Mouse (Mus musculus): ENCODE measurements around the gene Hyal5.
A peak's percentile ranks its signal among the peaks of the same experiment; 100 is the strongest.

Gene Hyal5

DNA sequence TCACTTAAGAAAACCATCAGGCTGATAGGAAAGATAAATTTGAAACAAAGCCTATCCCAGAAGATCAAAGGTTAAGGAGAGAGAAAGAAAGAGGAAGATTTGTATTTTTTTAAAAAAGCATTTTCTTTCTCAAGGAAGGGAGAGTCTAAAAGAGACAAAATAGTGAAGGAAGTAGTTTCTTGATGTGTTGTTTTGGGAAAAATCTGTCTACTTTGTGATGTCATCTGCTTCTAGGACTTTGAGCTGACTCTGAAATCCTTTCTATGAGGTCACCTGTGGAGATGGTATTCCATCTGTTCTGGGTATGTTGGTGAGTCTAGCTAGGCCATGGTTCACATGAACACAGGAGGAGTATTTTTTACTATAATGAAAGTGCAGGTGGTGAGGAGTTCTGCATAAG, at the start of gene Hyal5:
Gene Hyal5 (plus strand): TSS at position 301 of the 400 bp plus-strand sequence.
- DNase-seq (ENCODE audit: low spot score), result no peak

DNA sequence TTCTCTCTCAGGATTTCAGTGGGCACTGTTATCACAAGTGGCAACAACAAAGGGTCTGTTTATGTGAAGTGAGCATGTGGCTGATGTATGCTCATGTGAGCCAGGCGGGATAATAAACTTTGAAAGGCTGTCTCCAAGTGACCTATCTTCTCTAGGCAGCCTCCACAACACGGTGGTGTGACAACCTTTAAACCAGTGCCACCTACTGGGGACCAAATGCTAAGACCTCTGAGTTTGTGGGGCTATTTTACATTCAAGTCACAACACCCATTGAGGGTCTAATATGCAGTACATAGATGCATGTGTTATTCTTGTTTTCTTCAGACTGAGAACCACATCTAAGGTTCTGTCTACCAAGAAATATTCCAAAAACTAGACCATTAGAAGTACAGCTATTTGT, 35.7 kb upstream of the Hyal5 start:
- no peak for DNase-seq (ENCODE audit: low spot score)

DNA sequence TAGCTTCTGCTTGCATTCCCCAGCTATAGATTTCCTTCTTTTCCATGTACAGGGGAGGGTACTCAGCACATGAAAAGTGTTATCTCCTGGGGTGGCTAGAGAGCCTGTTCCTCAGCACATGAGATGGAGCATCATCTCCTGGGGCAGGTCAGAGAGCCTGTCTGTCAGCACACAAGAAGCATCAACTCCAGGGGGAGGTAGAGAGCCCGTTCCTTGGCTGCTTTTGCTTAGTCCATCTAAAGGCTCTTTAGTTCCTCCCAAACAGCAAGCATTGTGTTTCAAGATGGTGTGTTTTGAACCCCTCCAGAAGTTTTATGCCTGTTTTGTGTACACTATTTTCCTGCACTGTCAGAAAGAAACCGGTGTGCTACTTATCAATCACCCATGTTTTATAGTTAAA, 2.5 kb downstream of the Hyal5 start:
- DNase-seq (ENCODE audit: low spot score), result no peak

DNA sequence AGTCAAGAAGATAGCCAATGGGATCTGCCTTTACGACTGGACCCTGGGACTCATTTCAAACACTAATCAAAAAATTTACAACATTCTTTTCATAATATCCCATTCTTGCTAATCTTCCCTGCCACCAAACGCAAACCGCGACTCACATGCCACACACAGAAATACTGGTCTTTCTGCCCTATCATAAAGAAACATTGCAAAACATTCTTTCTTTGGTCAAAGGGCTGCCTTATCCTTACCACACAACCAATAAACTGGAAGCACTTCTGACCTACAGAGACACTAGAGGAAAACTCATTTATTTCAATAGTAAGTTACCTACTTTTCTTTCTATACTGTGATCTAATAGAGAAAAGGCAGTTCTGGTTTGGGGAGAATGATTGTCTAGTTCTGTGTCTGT, 5.9 kb downstream of the Hyal5 start:
- no peak for DNase-seq (ENCODE audit: low spot score)

DNA sequence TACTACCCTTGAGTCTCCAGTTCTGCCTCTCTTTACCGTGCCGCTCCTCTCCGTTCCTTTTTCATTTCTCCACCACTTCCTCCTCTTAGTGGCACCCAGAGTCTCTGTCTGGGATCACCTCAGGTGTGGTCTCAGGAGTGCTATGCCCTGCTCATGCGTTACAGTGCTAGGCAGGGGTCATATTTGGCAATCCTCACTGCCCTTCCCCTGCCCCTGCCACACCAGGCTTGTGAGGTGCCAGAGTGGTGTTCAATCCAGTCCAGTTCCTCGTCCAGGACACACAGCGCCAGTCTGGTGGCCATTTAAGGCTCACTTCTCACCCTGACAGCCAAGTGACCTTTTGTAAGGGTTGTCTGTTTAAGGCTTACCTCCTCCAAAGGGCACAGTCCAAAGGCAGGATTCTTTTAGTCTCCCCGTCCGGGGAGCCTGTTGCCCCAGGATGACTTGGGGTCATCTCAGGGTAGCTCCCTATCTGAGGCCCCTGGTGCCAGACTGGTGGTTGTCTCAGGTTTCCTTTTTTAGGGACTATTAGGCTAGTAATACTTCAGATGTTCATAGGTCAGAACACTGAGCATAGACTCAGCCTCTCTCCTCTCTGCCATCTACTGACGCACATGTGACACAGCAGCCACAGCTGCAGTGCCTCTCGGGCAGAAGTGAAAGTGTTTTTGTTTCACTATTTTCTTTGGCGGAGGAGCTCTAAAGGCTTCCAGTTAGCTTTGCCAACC, 36.5 kb downstream of the Hyal5 start:
- DNase-seq (ENCODE audit: low spot score), result peak; percentile 9

DNA sequence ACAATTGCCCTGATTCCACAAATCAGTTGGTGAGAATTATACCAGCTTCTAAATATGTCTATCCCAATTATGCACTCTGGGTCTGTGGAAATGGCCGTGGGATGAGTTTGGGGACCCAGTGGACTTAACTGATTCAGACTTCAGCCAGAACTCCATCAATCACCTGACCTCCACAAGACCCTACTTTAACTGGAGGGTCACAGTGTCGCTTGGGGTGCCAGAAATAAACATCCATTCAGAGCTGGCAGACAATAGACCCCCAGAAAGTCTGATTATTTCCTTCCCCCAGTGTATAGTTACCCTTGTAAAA, 37.0 kb downstream of the Hyal5 start:
- no peak for DNase-seq (ENCODE audit: low spot score)

DNA sequence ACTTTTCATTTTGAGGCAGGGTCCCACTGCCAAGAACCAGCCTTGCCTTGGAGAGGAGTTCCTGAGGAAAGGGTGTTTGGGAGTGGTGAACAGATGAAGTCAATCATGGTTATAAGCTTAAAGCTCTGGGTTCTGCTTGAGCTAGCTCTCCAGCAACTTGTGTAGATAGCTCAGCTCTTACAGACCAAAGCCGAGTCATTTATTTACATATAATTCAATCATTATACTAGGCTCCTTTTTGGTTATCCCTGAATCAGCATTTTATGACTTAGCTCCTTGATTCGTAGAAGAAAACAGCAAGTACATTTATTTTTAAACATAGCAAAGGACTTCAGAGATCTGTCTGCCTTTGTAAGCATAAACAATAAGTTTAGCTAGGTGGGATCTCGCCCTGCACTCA, 47.3 kb downstream of the Hyal5 start:
- DNase-seq (ENCODE audit: low spot score), result no peak

DNA sequence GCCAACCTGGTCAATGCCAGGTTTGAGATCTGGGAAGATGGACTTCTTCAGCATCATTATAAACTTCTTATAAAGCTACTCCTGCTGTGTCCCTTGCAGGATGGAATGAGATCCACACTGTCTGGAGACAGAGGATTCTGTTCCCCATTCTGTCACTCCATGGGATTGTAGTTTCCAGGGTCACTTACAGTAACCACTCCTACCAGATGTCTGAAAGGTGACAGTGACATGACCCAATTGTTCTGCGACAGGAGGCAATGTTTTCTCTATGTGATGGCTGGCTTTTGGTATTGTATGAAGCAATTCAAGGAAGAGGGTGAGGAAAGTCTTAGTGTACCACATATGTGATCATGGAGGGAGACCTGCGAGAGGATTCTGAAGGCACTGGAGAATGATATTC, 50.0 kb downstream of the Hyal5 start:
- DNase-seq (ENCODE audit: low spot score), result no peak

DNA sequence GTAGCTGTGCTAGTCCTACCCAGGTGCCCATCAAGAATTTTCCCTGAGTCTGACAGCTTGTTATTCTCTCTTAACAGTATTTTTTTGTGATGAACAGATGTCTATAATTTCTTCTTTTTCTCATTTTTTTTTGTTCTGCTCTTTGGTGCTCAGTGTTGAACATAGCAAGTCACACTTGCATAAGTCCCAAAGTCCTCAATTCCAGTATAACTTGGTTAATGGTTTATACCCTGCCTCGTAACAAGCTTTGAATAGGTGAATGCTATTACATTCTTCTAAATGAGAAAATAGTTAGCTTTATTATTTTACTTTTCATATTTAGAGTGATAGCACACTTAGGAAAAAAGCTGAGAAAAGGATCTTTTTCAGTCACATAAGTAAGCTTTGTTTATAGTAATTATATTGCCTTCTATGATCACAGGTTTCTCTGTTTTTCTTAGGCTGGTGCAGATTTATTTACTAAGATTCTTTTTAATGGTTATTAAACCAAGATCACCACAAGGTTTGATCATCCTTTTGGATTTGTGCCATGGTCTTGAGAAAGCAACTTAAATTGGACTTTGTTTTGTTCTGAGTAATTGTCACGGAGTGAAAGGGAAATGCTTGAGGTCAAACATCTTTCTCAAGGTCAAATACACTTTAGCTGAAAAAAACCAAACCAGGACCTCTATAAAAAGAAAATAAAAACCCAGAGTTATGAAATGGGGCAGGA, 52.4 kb downstream of the Hyal5 start:
- no peak for DNase-seq (ENCODE audit: low spot score)

DNA sequence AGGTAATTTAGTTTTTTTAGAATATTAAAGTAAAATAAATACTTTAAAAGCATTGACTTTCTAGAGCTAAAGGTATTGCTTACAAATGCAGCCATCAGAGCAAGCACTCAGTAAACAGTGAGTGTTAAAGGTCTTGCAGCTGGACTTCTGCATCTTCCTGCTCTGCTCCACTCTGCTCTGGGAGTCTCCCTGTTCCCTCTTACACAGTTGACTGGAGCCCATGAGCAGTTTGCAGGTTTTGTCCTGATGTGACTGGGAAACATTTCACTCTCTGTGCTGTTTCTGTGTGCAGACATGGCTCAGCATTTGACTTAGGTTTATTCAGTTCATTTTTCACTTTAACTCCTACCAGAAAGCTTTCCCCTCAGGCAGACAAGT, 52.9 kb downstream of the Hyal5 start:
- DNase-seq (ENCODE audit: low spot score), result no peak

DNA sequence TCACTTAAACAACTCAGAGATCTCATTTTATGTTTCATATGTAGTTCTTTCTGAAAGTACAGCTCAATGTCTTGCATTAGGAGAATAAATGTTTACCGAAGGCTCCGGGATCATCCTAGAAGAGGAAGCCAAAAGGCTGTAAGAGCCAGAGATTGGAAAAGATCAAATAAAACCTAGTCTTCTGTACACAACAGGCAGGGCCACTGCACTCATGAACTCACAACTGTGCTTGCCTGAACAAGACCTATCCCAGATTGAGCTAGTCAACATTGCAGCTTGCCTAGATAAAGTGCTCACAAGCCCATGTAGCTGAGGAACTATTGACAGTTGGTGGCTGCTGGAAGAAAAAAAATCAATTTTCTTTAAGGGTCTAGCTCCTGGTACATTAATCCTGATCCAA, 55.8 kb downstream of the Hyal5 start:
- DNase-seq (ENCODE audit: low spot score), result no peak

DNA sequence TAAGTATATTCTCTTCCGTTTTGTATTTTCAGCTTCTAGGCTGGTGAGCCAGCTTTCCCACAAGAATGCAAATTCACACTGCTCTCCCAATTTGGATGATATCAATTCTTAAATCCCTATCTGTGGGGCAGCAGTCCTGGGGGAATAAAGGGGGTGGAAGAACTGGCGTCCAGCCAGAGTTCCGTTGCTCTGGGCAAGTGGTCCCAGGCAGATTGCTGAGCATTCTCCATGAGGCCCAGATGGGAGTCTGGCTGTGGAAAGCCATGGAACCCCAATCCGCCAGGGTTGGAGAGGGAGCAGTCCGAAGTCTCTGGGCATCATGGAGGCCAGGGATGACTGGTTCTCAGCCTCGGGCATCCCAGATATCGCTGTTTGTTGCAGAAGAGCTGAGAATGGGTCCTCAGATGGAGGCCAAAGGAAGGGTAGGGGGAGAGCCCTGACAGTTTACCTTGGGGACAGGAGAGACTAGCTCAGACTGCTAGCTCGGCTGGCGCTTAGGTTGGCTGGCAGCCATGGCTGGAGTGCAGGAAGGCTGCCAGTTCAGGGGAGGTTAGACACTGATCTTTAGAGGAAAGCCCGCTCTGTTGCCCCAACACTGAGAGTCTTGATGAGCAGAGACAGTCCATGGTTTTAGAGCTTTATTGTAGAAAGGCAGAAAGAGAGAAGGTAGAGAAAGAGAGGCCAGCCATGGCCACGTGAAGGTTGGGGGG, 67.4 kb downstream of the Hyal5 start:
- DNase-seq (ENCODE audit: low spot score), result no peak

All from ovary, postnatal 14 days (tissue).